Mouse (Mus musculus) MEL (cell line): ENCODE data around the gene Ccdc180. TPM values are rescaled to one million over a fixed set of nuclear protein-coding genes. Genes with fewer than 3 reads are reported as not detected.

Experiments
- DNase-seq: peaks from one replicate; pipeline ENCODE4 v3.0.0; 2011; ENCODE audit warnings: low read depth, low spot score
- H3K27ac ChIP-seq: 2 replicates; pipeline ENCODE4 v1.5.1; 2012; ENCODE audit warnings: low read depth, mild to moderate bottlenecking, control low read depth, low read length, moderate library complexity; ENCODE audit not compliant: control insufficient read depth
- H3K27me3 ChIP-seq, 2 experiments: fragments of 150-350 bp in 1 of 2; sonication (generic) in 1 of 2; 2 replicates each; pipeline ENCODE4 v1.6.1; 2012; ENCODE audit warnings: low read length in 2 of 2, mild to moderate bottlenecking in 2 of 2, improper control_type of control experiment in 1 of 2, moderate library complexity in 1 of 2; ENCODE audit not compliant: insufficient read depth in 2 of 2, control insufficient read depth in 1 of 2
- H3K36me3 ChIP-seq, 2 experiments: 2 replicates each; pipeline ENCODE4 v1.6.1; 2012 to 2014; ENCODE audit warnings: low read length in 2 of 2, improper control_type of control experiment in 1 of 2, inconsistent platforms in 1 of 2, mild to moderate bottlenecking in 1 of 2; ENCODE audit not compliant: insufficient read depth in 2 of 2, control insufficient read depth in 1 of 2
- H3K4me1 ChIP-seq, 2 experiments: fragments of 150-350 bp in 1 of 2; sonication (generic) in 1 of 2; 2 replicates each; pipeline ENCODE4 v1.6.1; 2012; ENCODE audit warnings: low read length in 2 of 2, improper control_type of control experiment in 1 of 2, mild to moderate bottlenecking in 1 of 2; ENCODE audit not compliant: insufficient read depth in 2 of 2, control insufficient read depth in 1 of 2
- H3K4me3 ChIP-seq, 2 experiments: fragments of 150-350 bp in 1 of 2; sonication (generic) in 1 of 2; 2 replicates each; pipeline ENCODE4 v1.5.1; 2012; ENCODE audit warnings: low read depth in 2 of 2, low read length in 2 of 2, mild to moderate bottlenecking in 2 of 2, moderate library complexity in 2 of 2, control low read depth in 1 of 2, improper control_type of control experiment in 1 of 2; ENCODE audit not compliant: control insufficient read depth in 1 of 2, insufficient read depth in 1 of 2
- H3K79me2 ChIP-seq: 2 replicates; pipeline ENCODE4 v1.6.1; 2012; ENCODE audit warnings: mild to moderate bottlenecking, low read length, moderate library complexity; ENCODE audit not compliant: control insufficient read depth, poor library complexity, insufficient read depth
- H3K9ac ChIP-seq: 2 replicates; pipeline ENCODE4 v1.6.1; 2012; ENCODE audit warnings: low read depth, mild to moderate bottlenecking, control low read depth, low read length, moderate library complexity; ENCODE audit not compliant: control insufficient read depth, poor library complexity, severe bottlenecking
- H3K9me3 ChIP-seq: fragments of 150-350 bp; sonication (generic); replicated peaks from 2 replicates; pipeline ENCODE4 v1.6.1; 2012; ENCODE audit warnings: mild to moderate bottlenecking, low read length, improper control_type of control experiment, moderate library complexity; ENCODE audit not compliant: insufficient read depth
- BHLHE40 ChIP-seq: IDR thresholded peaks from 2 replicates; pipeline ENCODE4 v1.6.1; 2012; ENCODE audit warnings: low read depth, mild to moderate bottlenecking, inconsistent platforms, low read length, improper control_type of control experiment, borderline replicate concordance
- CHD2 ChIP-seq: IDR thresholded peaks from 2 replicates; pipeline ENCODE4 v1.6.1; 2011; ENCODE audit warnings: low read length, improper control_type of control experiment
- CTCF ChIP-seq, 3 experiments: IDR thresholded peaks in 2 of 3; conservative IDR thresholded peaks in 1 of 3; 2 replicates each; pipeline ENCODE4 v1.5.1; 2011 to 2012; ENCODE audit warnings: low read length in 3 of 3, low read depth in 2 of 3, mild to moderate bottlenecking in 2 of 3, improper control_type of control experiment in 1 of 3, inconsistent platforms in 1 of 3, mixed read lengths in 1 of 3, moderate library complexity in 1 of 3; ENCODE audit not compliant: control insufficient read depth in 1 of 3, insufficient read depth in 1 of 3, poor library complexity in 1 of 3, severe bottlenecking in 1 of 3
- E2F4 ChIP-seq: IDR thresholded peaks from 2 replicates; pipeline ENCODE4 v1.6.1; 2011; ENCODE audit warnings: low read depth, low read length, improper control_type of control experiment, borderline replicate concordance
- ELF1 ChIP-seq: IDR thresholded peaks from 2 replicates; pipeline ENCODE4 v1.6.1; 2014; ENCODE audit warnings: low read depth, mild to moderate bottlenecking, inconsistent platforms, low read length, improper control_type of control experiment, moderate library complexity
- EP300 ChIP-seq, 2 experiments: IDR thresholded peaks; 2 replicates each; pipeline ENCODE4 v1.6.1; 2011; ENCODE audit warnings: improper control_type of control experiment in 2 of 2, low read length in 2 of 2, low read depth in 1 of 2, mild to moderate bottlenecking in 1 of 2
- GABPA ChIP-seq: IDR thresholded peaks from 2 replicates; pipeline ENCODE4 v1.6.1; 2012; ENCODE audit warnings: low read depth, mild to moderate bottlenecking, inconsistent platforms, low read length, improper control_type of control experiment, moderate library complexity
- HCFC1 ChIP-seq: IDR thresholded peaks from 2 replicates; pipeline ENCODE4 v1.6.1; 2012; ENCODE audit warnings: low read depth, mild to moderate bottlenecking, inconsistent platforms, low read length, improper control_type of control experiment, moderate library complexity
- JUND ChIP-seq: IDR thresholded peaks from 2 replicates; pipeline ENCODE4 v1.6.1; 2011; ENCODE audit warnings: low read depth, mild to moderate bottlenecking, improper control_type of control experiment, low read length
- MAFK ChIP-seq: IDR thresholded peaks from 2 replicates; pipeline ENCODE4 v1.6.1; 2011; ENCODE audit warnings: low read depth, mild to moderate bottlenecking, low read length, improper control_type of control experiment, borderline replicate concordance
- MAX ChIP-seq: IDR thresholded peaks from 2 replicates; pipeline ENCODE4 v1.6.1; 2011; ENCODE audit warnings: low read length, improper control_type of control experiment
- MXI1 ChIP-seq: IDR thresholded peaks from 2 replicates; pipeline ENCODE4 v1.6.1; 2011; ENCODE audit warnings: mild to moderate bottlenecking, low read depth, low read length, improper control_type of control experiment
- MYB ChIP-seq: IDR thresholded peaks from 2 replicates; pipeline ENCODE4 v1.6.1; 2011; ENCODE audit warnings: mild to moderate bottlenecking, low read depth, low read length, improper control_type of control experiment
- NELFE ChIP-seq: IDR thresholded peaks from 2 replicates; pipeline ENCODE4 v1.6.1; 2011; ENCODE audit warnings: low read depth, low read length, improper control_type of control experiment
- NRF1 ChIP-seq: IDR thresholded peaks from 2 replicates; pipeline ENCODE4 v1.6.1; 2014; ENCODE audit warnings: low read depth, mild to moderate bottlenecking, inconsistent platforms, low read length, improper control_type of control experiment, moderate library complexity; ENCODE audit not compliant: poor library complexity, insufficient read depth, severe bottlenecking
- POLR2AphosphoS2 ChIP-seq: IDR thresholded peaks from 2 replicates; pipeline ENCODE4 v1.6.1; 2011; ENCODE audit warnings: low read length, improper control_type of control experiment
- POLR2AphosphoS5 ChIP-seq: IDR thresholded peaks from 2 replicates; pipeline ENCODE4 v1.6.1; 2012; ENCODE audit warnings: low read depth, borderline replicate concordance, mild to moderate bottlenecking, inconsistent platforms, low read length, moderate library complexity, mixed read lengths
- RAD21 ChIP-seq: IDR thresholded peaks from 2 replicates; pipeline ENCODE4 v1.6.1; 2011; ENCODE audit warnings: mild to moderate bottlenecking, low read depth, low read length, improper control_type of control experiment
- SMC3 ChIP-seq: IDR thresholded peaks from 2 replicates; pipeline ENCODE4 v1.6.1; 2011; ENCODE audit warnings: low read depth, low read length, improper control_type of control experiment
- TAL1 ChIP-seq: IDR thresholded peaks from 2 replicates; pipeline ENCODE4 v1.6.1; 2012; ENCODE audit warnings: mild to moderate bottlenecking, inconsistent platforms, low read length, moderate library complexity, mixed read lengths
- UBTF ChIP-seq: IDR thresholded peaks from 2 replicates; pipeline ENCODE4 v1.6.1; 2012; ENCODE audit warnings: low read depth, mild to moderate bottlenecking, inconsistent platforms, low read length, improper control_type of control experiment, moderate library complexity, borderline replicate concordance; ENCODE audit not compliant: insufficient read depth
- USF2 ChIP-seq, 2 experiments: IDR thresholded peaks; 2 replicates each; pipeline ENCODE4 v1.6.1; 2011 to 2012; ENCODE audit warnings: improper control_type of control experiment in 2 of 2, low read length in 2 of 2, borderline replicate concordance in 1 of 2, inconsistent platforms in 1 of 2, low read depth in 1 of 2, mild to moderate bottlenecking in 1 of 2; ENCODE audit not compliant: insufficient read depth in 1 of 2
- ZC3H11A ChIP-seq: IDR thresholded peaks from 2 replicates; pipeline ENCODE4 v1.6.1; 2012; ENCODE audit warnings: low read depth, mild to moderate bottlenecking, inconsistent platforms, low read length, improper control_type of control experiment
- ZNF384 ChIP-seq: IDR thresholded peaks from 2 replicates; pipeline ENCODE4 v1.6.1; 2012; ENCODE audit warnings: low read depth, mild to moderate bottlenecking, inconsistent platforms, low read length, improper control_type of control experiment
- polyA plus RNA-seq, 2 experiments: library from polyadenylated mRNA; stranded (reverse) in 1 of 2; unstranded in 1 of 2; fragments of >175 nt in 1 of 2; fragments of >200 nt in 1 of 2; gene quantifications; 2 replicates each; pipeline versions ENCODE4 v1.2.1 to v1.2.4; 2012; ENCODE audit warnings: low replicate concordance in 2 of 2, low read depth in 1 of 2; ENCODE audit not compliant: insufficient read length in 2 of 2, insufficient read depth in 1 of 2, missing spikeins in 1 of 2
- total RNA-seq: library from RNA; depleted of rRNA; stranded (reverse); fragments of 300-350 nt; gene quantifications from 2 replicates; pipeline ENCODE4 v1.2.3, GENCODE M21; 2012

Gene Ccdc180
- total and polyA plus RNA-seq, 3 experiments, result 0.08 to 0.31 TPM; not detected in 1

- Histone ChIP-seq H3K4me3 (no peak overlapping the region), H3K9ac (no peak overlapping the region), H3K4me1 (no peaks in the 10 kb centered on the region), H3K27me3 (peaks cover 0 to 10% of the 10 kb centered on the region in 2 experiments; a peak in 3 of 4 replicates), H3K79me2 (no peaks in the 10 kb centered on the region), H3K9me3 (no peaks in the 10 kb centered on the region), H3K36me3 (no peaks in the 10 kb centered on the region), H3K27ac (no peak overlapping the region)
- peak; percentile 25 for DNase-seq
- no peak for TF ChIP-seq JUND
- no peak for TF ChIP-seq USF2 (IDR thresholded peaks at IDR 0.05; ENCODE audit: borderline replicate concordance in 1 of 2, insufficient read depth in 1 of 2, low read depth in 1 of 2, low read length in 2 of 2)
- no peak for TF ChIP-seq MAFK
- no peak for TF ChIP-seq MAX
- no peak for TF ChIP-seq NRF1
- TF ChIP-seq CTCF (IDR thresholded peaks at IDR 0.05 in 2 of 3, conservative IDR thresholded peaks at IDR 0.05 in 1 of 3; ENCODE audit: control insufficient read depth in 1 of 3, insufficient read depth in 1 of 3, low read depth in 2 of 3, low read length in 3 of 3, poor library complexity in 1 of 3, severe bottlenecking in 1 of 3), result no peak
- TF ChIP-seq ZC3H11A, result no peak
- no peak for TF ChIP-seq BHLHE40
- TF ChIP-seq CHD2, result no peak
- no peak for TF ChIP-seq E2F4
- no peak for TF ChIP-seq MXI1
- no peak for TF ChIP-seq HCFC1
- TF ChIP-seq TAL1, result no peak
- no peak for TF ChIP-seq RAD21
- TF ChIP-seq ZNF384, result no peak
These were observed 8.3 kb downstream of the Ccdc180 start for GRCm38 (mm10) chr4:45898413-45898812.

DNA sequence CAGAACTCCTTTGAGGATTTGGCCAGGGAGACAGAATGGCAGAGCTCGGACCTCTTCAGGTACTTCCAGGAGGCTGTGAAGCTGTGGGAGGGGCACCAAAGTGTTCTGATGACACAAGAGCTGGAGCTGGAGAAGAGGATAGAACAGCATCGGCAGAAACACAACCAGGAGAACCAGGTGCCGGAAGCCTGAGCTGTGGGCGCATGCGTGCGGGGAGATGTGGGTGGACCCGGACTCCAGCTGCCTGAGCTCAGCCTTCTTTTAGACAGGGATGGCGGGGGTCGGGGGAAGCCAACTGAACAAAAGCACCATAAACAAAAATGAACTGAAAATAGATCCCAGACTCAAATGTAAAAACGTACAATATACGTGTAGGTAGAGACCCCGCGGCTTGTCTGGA, 19.2 kb downstream of the Ccdc180 start:
- Histone ChIP-seq H3K27ac (no peak overlapping the region), H3K27me3 (peaks cover 3 to 11% of the 10 kb centered on the region in 2 experiments; a peak in 3 of 4 replicates), H3K36me3 (no peaks in the 10 kb centered on the region), H3K79me2 (no peaks in the 10 kb centered on the region), H3K9ac (no peak overlapping the region), H3K9me3 (no peaks in the 10 kb centered on the region), H3K4me3 (no peak overlapping the region), H3K4me1 (no peaks in the 10 kb centered on the region)
- TF ChIP-seq GABPA (no peak), EP300 (IDR thresholded peaks at IDR 0.05; ENCODE audit: low read depth in 1 of 2, low read length in 2 of 2) (no peak), UBTF (no peak), POLR2AphosphoS2 (no peak), HCFC1 (no peak), POLR2AphosphoS5 (no peak), ELF1 (no peak), E2F4 (no peak), MYB (no peak), SMC3 (no peak), NRF1 (no peak), NELFE (no peak)
- no peak for DNase-seq
